Mouse (Mus musculus) testis, adult 10 weeks (tissue): ENCODE measurements around the gene Gbp9. TPM values are rescaled to one million over a fixed set of nuclear protein-coding genes. Genes with fewer than 3 reads are reported as not detected.

Experiments used
- polyA plus RNA-seq: library from polyadenylated mRNA; stranded (reverse); fragments of 350-450 nt; fragmentation: Illumina TruSeq; extraction: RNeasy Lipid Tissue Mini Kit (QIAGEN cat#74804); gene quantifications from one replicate; pipeline ENCODE4 v1.2.3, GENCODE M21; 2014; ENCODE audit warnings: low read depth, low replicate concordance

Gbp9 gene
- polyA plus RNA-seq, result 1.3 TPM

GRCm38 (mm10) chr5:105139409-105140088 lies at the start of gene Gbp9, which contains the start of the genes Gbp8 and Gbp4:
Gene Gbp9 (minus strand): TSS chr5:105139539.
Gene Gbp8 (minus strand): TSS chr5:105139540.
Gene Gbp4 (minus strand): TSS chr5:105139586.

Other genes starting within 250 kb of the Gbp9 start
- gene Abcg3, start 156.8 kb downstream of the Gbp9 start, polyA plus RNA-seq, result 1.2 TPM
- gene Gbp8, start within 50 bp of the Gbp9 start, polyA plus RNA-seq, result 0.87 TPM
- 1.1 TPM for gene Gbp4, start within 50 bp of the Gbp9 start, polyA plus RNA-seq
- not detected for gene Gbp10, start 100.0 kb upstream of the Gbp9 start, polyA plus RNA-seq
- 0.13 TPM for gene Gm43302, start 154.2 kb upstream of the Gbp9 start, polyA plus RNA-seq
- gene Gbp6, start 154.2 kb upstream of the Gbp9 start, polyA plus RNA-seq, result 2.0 TPM